Mouse (Mus musculus) embryo, embryonic 10.5 days (tissue): ENCODE data around the gene Hist2h3c2.
A peak's percentile ranks its signal among the peaks of the same experiment; 100 is the strongest.
"Not testable (repeated sequence)": the region's sequence is repeated elsewhere in the genome, so short reads cannot be mapped to it uniquely, and the experiment has no call there.

ENCODE experiments used
- DNase-seq: peaks from one replicate; pipeline ENCODE4 v3.0.0-alpha.2; 2015; ENCODE audit warnings: low spot score

Gene Hist2h3c2

DNA sequence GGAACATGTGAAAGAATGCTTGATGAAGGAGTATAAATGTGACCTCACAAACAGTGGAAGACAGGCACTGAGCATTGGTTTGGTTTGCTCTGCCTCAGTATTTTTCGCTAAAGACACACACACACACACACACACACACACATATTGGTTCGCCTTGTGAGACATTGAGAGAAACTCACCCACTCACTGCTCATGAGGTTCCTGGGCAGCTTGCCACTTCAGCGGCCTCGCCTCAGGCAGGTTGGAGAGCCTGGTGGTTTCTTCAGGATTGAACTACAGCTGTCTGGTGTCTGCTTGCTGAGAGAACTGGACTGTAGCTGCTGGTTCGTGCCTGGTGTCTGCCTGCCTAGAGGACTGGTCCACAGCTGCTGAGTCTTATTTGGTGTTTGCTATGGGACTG lies 21.3 kb upstream of the Hist2h3c2 start:
- no peak for DNase-seq

DNA sequence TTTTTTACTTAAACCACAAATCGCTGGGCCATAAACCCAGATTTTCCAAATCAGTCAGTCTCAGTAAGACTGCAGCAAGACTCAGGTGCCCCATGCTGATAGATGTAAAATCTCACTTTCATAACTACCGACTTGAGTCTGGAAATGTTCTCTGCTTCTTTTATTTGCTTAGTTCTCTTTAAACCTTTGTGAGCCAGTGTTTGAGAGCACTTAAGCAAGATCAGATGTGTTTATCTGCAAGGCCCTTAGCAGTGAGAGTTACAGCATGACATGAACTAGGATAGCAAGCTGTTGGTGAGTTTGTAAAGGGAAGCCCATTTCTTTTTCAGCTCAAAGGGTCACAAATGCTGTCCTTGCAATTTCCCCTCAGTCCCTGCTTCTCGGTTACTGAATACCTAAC lies 18.3 kb upstream of the Hist2h3c2 start:
- DNase-seq: no peak

DNA sequence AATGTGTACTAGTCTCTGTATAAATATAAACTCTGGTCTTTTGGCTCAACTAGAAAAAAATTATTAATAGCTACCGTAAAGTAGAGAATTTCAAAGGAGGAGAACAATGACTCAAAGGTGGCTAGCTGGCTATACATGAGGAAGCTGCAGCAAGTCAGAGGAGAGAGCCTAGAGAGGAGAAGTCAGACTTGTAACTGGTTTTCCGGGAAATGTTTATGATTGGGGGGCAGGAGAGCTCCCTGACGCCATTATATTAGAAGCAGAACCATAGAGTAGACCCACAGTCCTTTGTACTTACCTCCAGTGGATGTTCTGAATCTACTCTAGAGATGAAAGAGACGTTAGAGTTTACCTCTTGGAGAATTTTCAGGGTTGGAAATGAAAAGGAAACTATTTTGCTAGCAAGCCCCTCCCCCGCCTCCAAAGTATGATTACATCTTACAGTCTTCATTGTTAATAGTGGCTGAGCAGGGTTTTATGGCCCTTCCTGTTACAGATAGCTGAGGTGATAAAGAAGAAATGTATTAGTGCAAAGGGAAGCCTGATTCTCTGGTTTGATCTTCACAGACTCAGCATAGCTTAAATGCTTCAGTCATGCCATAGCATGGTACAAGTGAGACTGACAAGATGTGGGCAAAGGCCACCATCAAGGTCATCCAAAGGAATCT lies 17.1 kb upstream of the Hist2h3c2 start:
- no peak for DNase-seq

DNA sequence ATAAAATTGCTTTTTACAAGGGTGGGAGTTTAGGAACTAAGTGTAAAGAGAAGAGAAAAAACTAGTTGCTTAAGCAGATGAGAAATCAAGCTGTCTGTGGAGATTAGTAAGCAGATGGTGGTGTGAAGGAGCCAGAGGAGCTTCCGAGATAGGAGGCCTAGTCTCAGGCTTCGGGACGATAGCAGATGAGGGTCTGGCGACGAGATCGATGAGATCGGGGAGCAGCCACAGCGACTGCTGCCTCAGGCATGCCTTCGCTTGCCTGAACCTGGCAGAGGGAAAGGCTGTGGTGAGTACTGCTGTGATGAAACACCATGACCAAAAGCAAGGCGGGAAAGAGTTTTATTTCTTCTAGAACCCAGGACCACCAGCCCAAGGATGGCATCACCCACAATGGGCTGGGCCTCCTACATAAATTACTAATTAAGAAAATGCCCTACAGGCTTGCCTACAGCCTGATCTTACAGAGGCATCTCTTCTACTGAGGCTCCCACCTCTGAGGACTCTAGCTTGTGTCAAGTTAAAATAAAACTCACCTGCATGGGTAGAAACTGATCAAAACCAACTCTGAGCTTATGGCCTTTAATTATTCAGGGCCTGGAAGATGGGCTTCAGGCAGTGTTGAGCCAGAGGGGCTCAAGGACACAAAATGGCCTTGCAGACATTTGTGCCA lies 15.9 kb upstream of the Hist2h3c2 start:
- DNase-seq: peak; percentile 66

DNA sequence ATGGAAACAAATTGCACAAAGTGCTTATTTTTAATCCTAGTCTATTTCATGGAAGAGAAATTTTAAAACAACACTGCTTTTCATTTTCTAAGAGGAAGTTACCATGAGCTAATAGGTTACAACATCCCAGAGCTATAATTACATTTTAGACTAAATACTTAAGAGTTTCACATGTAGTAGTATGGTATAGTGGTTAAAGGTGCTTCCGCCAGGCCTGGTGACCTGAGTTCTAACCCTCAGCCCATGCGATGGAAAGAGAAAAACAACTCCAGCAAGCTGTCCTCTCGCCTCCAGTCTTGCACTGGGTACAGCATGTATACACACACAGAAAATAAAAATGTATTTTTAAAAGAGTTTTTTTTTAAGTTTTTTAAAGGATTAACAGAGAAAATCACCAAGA lies 12.9 kb upstream of the Hist2h3c2 start:
- DNase-seq: no peak

DNA sequence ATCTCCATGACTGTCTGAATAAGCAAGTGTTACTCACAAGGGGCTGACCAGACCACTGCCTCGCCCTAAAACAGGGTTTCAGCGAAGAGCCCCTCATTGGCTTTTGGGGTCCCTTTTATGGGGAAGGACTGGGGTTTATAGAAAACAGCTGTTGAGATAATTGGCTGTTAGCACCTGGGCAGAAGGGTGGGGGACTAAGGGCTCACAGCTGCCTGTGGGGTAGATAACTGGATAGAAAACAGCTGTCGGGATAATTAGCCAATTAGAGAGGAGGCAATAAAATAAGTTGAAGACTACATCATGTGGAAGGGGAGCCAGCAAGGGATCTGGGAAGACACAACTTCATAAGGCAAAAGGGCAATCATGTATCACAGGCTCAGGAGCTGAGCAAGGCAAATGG lies 12.0 kb upstream of the Hist2h3c2 start:
- DNase-seq: peak; percentile 30

DNA sequence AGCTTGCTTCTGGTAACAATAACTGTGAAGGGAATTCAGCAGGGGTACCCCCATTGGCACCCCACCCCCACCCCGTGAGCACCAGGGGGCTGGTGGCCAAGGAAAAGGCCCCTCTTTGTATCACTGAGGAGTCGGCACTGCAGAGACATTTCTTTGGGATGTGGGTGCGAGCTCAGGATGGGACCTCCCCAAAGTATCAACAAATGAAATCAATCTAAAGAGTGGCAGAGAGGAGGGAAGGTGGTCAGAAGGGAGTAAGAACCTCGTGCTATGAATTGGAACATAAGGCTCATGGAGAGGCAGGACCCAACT lies 10.1 kb upstream of the Hist2h3c2 start:
- peak; percentile 15 for DNase-seq

DNA sequence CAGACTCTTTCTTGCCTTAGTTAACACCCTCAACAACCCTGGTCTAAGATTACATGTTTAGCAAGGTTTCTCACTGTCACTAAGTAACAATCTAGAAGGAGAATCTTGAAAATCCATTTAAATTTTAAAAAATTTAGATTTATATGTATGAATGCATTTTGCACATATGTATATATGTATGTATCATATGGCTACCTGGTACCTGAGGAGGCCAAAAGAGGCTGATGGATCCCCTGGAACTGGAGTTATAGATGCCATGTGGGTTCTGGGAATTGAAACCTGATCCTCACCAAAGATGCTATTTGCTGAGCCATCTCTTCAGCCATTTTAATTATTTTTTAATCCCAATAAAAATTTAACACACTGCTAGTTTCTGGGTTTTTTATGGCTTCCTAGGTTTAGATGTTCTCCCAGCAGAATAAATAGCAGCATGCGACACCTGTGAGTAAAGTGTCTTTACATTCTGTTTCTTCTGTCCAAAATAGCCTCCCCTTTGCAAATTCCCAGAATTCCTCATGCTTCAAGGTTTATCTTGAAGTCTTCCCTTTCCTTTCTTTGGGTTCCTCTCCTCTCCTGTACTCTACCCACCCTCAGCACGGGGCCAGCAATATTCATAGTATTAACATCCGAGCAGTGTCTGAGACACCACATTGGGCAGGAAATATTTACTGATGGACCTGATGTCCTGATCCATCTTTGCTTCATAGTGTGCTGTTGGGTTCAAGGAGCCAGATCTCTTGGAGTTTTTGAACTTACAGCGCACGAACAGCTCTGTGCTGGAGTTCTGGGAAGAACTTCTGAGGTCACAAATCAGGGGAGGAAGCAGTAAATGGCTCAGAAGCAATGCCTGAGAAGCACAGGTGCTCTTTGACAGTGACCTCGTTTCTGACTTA lies 9.5 kb upstream of the Hist2h3c2 start:
- no peak for DNase-seq

DNA sequence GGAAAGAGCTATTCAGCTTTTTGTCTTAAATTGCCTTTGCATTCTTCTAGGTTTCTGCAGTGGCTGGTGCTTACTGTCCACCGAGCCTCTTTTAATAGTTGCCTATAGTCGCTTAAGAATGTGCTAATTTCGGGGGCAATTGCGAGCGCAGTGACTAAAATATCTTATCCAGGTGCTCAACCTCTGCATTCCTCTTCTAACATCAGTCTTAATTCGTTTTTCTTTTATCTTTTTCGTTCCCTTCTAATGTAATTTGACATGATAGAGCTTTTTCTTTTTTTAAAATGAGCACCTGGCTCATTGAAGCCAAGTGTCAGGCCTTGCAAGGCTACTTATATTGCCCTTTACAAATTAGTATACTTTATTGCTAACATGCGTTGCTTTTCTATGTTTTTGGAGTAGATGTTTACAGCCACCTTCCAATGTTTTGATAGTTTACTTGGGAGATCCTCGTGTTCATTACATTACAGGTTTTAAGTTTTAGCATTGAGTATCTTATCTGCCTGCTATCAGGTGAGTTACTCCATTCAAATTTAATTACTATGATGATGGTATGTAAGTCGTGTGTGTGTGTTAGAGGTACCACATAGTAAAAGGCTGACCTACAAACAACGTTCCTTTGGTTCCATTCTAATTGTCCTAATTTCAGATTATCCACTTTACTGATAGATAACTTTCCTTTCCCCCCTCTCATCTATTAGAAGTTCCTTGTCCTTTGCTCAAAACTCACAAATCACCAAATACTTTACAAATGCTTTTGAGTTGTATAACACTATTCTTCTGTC lies 8.6 kb upstream of the Hist2h3c2 start:
- DNase-seq: peak; percentile 68

DNA sequence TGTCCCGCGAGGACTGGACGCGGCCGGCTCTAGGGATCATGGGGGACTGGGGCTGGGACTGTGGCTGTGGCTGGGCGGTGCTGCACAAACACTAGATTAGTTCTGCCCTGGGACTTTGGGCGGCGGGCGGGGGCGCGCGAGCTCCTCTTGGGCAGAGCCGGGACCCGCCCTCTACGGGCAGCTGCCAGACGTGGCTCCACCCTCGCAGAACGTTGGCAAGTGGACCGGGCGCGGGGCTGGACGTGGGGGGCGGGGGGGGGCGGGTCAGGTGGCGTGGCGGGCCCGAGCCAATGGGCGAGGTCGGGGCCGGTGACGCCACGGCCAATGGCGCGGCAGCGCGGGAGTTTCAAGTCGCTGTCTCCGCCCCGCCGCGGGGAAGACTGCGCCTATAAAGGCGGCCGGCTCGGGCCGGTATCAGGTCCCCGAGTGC lies 7.5 kb upstream of the Hist2h3c2 start, which contains the start of gene Hist2h3c1:
TSS of gene Hist2h3c1 (plus strand) at position 259 of the 430 bp plus-strand sequence.
- not testable (repeated sequence) for DNase-seq

DNA sequence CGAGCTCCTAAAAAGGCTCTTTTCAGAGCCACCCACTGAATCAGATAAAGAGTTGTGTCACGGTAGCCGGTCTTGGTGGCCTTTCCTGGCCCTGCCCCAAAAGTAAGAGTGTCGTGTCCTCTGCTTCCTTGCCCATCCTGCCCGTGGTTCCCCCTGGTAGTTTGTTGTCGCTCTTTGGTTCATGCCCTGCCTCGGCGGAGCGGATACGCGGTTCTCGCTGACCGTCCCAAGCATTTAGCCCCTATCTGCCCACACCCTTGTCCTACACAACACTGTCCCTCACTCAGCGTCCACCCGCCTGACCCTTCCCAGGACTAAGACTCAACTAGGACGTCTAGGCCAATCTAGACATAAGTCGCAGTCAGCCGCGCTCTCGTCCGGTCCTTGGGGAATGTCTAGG lies 7.1 kb upstream of the Hist2h3c2 start:
- not testable (repeated sequence) for DNase-seq

DNA sequence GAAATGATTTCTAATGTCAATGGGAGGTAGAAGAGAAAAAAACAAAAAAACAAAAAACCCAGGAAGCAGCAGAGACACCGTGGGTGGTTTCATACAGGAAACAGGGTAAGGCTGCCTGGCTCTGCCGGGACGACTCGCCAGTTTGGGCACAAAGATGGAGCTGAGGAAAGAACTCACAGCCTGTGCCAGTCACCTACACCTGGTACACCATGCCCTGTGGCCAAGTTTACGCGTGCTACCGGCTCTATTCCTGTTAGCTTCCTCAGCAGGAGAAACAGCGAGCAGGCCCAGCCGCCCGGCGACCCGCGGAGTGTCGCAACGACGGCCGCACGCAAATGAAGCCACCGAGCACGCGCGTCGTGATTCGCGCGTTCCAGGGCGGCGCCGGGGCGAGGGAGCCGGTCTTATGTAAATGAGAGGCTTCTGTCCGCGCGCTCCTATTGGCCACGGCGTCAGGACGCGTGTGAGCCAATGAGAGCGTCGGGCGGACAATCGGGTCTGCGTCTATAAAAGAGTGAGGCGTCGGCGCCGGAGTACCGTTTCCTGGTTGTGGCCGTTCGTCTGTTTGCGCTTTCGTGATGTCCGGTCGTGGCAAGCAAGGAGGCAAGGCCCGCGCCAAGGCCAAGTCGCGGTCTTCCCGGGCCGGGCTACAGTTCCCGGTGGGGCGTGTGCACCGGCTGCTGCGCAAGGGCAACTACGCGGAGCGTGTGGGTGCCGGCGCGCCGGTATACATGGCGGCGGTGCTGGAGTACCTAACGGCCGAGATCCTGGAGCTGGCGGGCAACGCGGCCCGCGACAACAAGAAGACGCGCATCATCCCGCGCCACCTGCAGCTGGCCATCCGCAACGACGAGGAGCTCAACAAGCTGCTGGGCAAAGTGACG lies 6.3 kb upstream of the Hist2h3c2 start, which contains the start of gene Hist2h2aa1:
TSS of gene Hist2h2aa1 (plus strand) at position 495 of the 884 bp plus-strand sequence.
- peak; percentile 75 for DNase-seq

DNA sequence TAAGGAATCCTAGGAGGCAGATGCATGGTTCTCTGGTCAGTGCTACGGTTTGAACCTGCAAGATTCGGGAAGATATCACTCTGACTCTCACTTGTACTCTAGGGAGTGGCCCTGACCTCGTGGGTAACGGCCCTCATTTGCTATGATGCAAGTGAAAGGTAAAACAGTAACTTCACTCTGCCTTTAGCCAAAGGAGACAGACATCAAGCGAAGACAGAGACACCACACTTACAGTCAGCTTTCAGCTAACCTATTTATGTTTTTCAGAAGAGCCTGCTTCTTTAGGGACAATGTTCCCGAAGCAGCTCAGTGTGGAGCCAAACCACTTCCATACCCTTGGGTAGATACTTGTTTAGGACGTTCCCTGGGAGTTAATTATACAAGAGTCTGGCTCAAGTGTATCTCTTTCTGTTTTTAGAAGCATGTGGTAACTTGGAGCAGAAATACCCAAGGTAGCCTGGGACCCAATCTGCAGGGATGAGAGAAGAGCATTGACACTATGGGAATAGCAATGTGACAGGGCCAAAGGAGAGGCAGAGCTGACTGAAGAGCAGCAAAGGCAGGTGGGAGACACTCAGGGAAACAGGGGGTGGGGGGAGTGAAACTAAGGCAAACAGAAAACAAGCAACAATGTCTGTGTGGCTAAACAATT lies 5.1 kb upstream of the Hist2h3c2 start:
- DNase-seq: no peak

DNA sequence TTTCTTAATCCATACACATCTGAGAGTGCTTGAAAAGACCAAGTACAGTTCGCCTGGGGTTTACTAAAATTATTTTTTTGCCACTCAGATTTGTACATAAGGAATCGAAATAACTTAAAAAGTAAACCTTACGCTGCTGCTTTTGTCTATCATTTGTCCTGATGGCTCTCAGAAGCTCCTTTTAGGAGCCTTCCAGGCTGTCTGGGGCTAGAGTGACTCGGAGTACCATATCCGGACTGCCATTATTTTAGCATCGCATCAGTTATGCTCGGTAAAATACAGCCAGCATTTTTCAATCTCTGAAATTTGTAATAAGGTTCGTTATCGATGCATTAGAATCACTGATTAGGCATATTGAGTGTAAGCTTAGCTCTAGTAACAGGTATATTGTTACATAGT lies 1.9 kb upstream of the Hist2h3c2 start:
- DNase-seq: no peak

DNA sequence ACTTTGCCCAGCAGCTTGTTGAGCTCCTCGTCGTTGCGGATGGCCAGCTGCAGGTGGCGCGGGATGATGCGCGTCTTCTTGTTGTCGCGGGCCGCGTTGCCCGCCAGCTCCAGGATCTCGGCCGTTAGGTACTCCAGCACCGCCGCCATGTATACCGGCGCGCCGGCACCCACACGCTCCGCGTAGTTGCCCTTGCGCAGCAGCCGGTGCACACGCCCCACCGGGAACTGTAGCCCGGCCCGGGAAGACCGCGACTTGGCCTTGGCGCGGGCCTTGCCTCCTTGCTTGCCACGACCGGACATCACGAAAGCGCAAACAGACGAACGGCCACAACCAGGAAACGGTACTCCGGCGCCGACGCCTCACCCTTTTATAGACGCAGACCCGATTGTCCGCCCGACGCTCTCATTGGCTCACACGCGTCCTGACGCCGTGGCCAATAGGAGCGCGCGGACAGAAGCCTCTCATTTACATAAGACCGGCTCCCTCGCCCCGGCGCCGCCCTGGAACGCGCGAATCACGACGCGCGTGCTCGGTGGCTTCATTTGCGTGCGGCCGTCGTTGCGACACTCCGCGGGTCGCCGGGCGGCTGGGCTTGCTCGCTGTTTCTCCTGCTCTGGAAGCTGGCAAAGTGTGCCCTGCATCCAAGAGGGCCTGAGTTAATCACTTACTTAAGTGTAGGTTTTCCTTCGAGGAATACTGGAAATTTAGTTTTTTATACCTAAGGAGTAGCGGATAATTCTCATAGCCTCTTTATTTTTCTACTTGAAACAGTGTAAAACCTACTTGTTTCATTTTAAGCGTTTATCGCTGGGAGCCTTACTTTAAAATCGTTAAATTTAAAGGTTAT lies 1.2 kb upstream of the Hist2h3c2 start, which contains the start of gene Hist2h2aa2:
TSS of gene Hist2h2aa2 (minus strand) at position 328 of the 850 bp plus-strand sequence.
- DNase-seq: peak; percentile 76

DNA sequence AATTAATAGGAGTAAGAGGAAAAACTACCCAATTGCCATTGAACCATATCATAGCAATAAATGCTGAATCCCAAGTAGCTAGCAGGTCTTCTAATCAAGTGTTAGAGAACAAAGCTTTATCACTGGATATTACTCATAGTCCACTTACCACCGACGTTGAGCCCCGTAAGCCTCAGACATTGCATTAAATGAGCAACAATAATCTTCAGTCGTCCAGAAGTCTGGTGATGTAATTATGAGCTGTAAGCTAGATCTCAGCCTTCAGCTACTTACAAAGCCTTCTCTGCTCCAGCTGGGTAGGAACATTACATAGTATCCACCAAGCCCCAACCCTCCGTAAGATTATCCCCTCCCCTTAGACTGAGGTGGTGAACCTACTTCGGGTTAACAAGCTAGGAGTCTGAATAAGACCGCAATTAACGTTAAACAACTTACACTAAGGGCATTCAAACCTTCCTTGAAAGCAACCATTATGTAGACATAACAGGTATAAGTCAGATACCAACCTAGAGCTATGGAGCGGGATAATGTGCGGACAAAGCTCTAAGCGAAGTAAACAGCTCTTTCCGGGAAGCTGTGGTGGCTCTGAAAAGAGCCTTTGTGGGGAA lies 919 bp downstream of the Hist2h3c2 start:
- peak; percentile 81 for DNase-seq

DNA sequence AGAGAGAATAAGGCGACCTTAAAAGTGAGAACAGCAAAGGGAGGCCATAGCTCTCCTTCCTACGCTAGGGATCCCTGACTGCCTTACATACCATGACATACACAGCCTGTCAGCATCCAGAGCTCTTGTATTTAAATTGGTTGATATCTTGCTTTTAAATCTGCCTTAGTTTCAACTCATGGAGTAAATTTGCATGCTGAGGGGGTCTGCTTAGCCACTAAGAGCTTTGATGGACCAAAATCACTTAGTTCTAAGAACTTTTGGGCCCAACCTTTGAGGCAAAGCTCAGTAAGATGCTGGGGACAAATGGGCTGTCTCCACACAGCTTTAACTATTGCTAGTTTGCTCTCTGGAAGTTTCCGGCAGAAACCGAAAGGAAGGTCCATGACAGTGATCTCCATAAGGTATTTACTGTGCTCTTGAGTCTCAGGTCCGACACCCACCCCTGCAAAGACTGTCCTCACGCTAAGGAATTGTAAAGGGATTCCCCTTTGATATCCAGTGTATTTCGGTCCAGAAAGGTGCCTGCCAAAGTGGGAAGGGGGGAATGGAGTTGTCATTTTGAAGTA lies 1.5 kb downstream of the Hist2h3c2 start:
- DNase-seq: peak; percentile 67

DNA sequence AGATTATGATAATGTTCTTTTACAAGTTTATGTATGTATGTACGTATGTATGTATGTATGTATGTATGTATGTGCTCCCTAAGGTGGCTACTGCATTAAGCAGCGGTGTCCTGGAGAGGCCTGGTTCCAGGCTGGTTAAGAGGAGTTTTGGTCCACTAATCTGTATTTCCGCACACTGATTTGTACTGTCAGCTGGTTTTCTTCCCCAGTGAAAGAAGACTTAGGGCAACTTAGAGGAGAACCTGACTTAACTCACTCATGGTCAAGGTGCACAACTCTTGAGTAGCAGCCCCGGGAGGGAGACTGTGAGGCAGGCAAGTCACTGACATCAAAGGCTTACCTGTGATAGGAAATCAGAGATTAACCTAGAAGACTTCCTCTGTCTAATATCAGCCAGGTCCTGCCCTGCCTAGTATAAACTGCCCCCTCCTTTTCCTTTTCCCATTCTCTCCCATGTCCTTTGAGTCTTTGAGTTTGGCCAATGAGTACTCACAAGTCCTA lies 2.0 kb downstream of the Hist2h3c2 start:
- DNase-seq: no peak
